Mouse (Mus musculus): ENCODE measurements around the gene Serpina1a. TPM values are rescaled to one million over a fixed set of nuclear protein-coding genes. Genes with fewer than 3 reads are reported as not detected.
"Not testable (repeated sequence)": the region's sequence is repeated elsewhere in the genome, so short reads cannot be mapped to it uniquely, and the experiment has no call there.

Serpina1a gene
- 0.14 TPM in 1 of 2 replicates, not detected in the other for polyA plus RNA-seq (2015; fragmentation: Nextera tagmentation; extraction: Ambion mirVana)

- H3K9ac ChIP-seq; H3K27me3 ChIP-seq; H3K4me3 ChIP-seq (replicated peaks); H3K27ac ChIP-seq (replicated peaks); H3K36me3 ChIP-seq; H3K4me1 ChIP-seq; H3K4me2 ChIP-seq (replicated peaks); ATAC-seq (ENCODE audit: insufficient number of reproducible peaks, low FRiP score, low TSS enrichment, low read depth); H3K9me3 ChIP-seq (replicated peaks): not testable (repeated sequence)
- WGBS = 78% methylated on average over 9 of the region's 9 CpGs
These were observed at the start of gene Serpina1a for GRCm38 (mm10) chr12:103863101-103863974. Gene Serpina1a (minus strand): TSS chr12:103863562.

DNA sequence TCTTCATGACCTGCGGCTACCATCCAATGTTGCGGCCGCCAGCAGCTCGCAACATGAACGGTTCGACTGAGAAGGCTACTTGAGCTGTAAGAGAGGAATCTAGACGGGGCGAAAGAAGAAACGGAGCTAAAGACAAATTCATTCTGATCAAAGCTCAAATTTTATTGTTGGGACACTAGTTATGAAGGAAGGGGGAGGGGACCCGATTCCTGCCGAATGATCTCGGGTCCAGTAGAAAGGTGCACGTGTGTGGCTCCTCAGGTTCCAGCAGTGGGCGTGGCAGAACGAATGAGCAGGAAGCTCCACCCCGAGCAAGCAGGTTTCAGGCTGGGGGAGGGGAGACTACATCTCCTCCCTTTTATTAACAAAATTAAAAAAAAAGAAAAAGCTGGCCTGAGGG, 45.8 kb upstream of the Serpina1a start:
- H3K36me3 ChIP-seq; H3K4me2 ChIP-seq (replicated peaks); H3K27me3 ChIP-seq; H3K27ac ChIP-seq (replicated peaks); H3K4me1 ChIP-seq; H3K9ac ChIP-seq; ATAC-seq (ENCODE audit: insufficient number of reproducible peaks, low FRiP score, low TSS enrichment, low read depth); H3K4me3 ChIP-seq (replicated peaks); H3K9me3 ChIP-seq (replicated peaks): not testable (repeated sequence)
- 94% methylated on average over 12 of the region's 16 CpGs for WGBS

- H3K27ac ChIP-seq (replicated peaks); H3K4me1 ChIP-seq; H3K36me3 ChIP-seq; H3K4me2 ChIP-seq (replicated peaks); H3K27me3 ChIP-seq; H3K4me3 ChIP-seq (replicated peaks); ATAC-seq (ENCODE audit: insufficient number of reproducible peaks, low FRiP score, low TSS enrichment, low read depth); H3K9ac ChIP-seq; H3K9me3 ChIP-seq (replicated peaks): not testable (repeated sequence)
- WGBS = 33% methylated on average over 1 of the region's 1 CpGs
These were observed 44.4 kb upstream of the Serpina1a start for GRCm38 (mm10) chr12:103907746-103908145.

DNA sequence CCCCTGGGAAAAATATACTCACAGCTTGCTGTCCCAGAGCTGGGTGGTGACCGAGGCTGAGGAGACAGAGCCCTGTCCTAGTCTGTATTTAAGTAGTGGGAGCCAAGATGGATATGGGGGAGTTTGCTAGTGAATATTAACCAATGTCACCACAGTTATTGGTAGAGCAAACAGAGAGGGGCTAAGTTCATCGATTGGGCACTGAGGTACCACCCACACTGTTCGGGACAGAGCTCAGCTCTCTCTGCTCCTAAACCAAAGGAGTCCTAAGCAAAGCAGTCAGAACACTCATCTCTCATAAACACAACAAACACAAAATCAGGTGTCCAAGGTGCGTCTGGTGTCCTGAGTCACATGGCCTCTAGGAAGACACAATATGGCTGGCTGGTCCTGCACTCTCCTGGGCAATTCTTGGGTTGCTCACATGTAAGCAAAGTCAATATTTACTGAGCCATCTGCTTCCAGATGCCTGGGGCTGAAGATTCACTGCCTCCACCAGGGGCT, 41.5 kb upstream of the Serpina1a start, which contains the start of gene Serpina1c:
Gene Serpina1c, minus strand, starts transcription at position 51 of the 504 bp plus-strand sequence.
- H3K36me3 ChIP-seq; ATAC-seq (ENCODE audit: insufficient number of reproducible peaks, low FRiP score, low TSS enrichment, low read depth); H3K9me3 ChIP-seq (replicated peaks); H3K27me3 ChIP-seq; H3K4me1 ChIP-seq; H3K9ac ChIP-seq; H3K4me3 ChIP-seq (replicated peaks); H3K4me2 ChIP-seq (replicated peaks); H3K27ac ChIP-seq (replicated peaks): not testable (repeated sequence)
- WGBS = 81% methylated on average over 4 of the region's 4 CpGs

- H3K27ac ChIP-seq (replicated peaks); H3K36me3 ChIP-seq; H3K27me3 ChIP-seq; H3K4me1 ChIP-seq; H3K4me2 ChIP-seq (replicated peaks); H3K9me3 ChIP-seq (replicated peaks); ATAC-seq (ENCODE audit: insufficient number of reproducible peaks, low FRiP score, low TSS enrichment, low read depth); H3K4me3 ChIP-seq (replicated peaks); H3K9ac ChIP-seq: not testable (repeated sequence)
- 90% methylated on average over 3 of the region's 3 CpGs for WGBS
These were observed 38.6 kb upstream of the Serpina1a start for GRCm38 (mm10) chr12:103901929-103902328.

DNA sequence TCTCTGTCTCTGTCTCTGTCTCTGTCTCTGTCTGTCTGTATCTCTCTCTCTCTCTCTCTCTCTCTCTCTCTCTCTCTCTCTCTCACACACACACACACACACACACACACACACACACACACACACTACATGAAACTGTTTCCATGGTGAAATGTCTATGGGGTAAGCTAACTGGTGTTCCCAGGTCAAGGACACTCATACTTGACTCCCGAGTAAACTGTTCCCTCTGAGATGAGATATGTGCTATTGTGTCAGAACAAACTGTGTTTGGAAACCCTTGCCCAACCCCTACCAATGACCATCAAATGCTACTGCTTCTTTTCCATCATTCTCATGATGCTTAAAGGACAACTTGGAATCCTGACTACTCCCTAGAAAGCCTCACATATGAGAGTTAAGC, 3.5 kb upstream of the Serpina1a start:
- not testable (repeated sequence) for H3K36me3 ChIP-seq; H3K9me3 ChIP-seq (replicated peaks); H3K4me2 ChIP-seq (replicated peaks); ATAC-seq (ENCODE audit: insufficient number of reproducible peaks, low FRiP score, low TSS enrichment, low read depth); H3K9ac ChIP-seq; H3K4me1 ChIP-seq; H3K4me3 ChIP-seq (replicated peaks); H3K27me3 ChIP-seq; H3K27ac ChIP-seq (replicated peaks)
- 84% methylated on average over 1 of the region's 1 CpGs for WGBS

DNA sequence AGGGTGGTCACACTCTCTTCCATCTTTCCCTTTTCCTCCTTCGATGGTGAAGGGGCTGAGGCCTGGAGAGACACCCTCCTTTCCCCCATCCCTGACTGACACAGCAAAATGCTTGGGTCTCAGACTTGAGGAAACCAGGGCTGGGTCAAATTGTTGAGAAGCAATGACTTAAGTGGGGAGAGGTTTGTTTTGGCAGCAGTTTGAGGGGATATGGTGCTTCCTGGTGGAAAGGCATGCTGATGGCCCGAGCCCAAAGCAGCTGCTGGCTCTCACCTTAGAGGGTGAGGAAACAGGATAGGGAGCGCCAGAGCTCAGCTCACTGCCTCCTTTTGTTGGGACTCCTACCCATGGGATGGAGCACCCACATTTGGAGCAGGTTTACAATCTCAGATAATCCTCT, 2.4 kb downstream of the Serpina1a start:
- H3K27me3 ChIP-seq = no peaks in the 10 kb centered on the region
- H3K4me3 ChIP-seq (replicated peaks) = no peak overlapping the region
- no peaks in the 10 kb centered on the region for H3K36me3 ChIP-seq
- no peak overlapping the region for H3K9ac ChIP-seq
- no peak overlapping the region for H3K4me2 ChIP-seq (replicated peaks)
- no peaks in the 10 kb centered on the region for H3K4me1 ChIP-seq
- WGBS = 65% methylated on average over 3 of the region's 3 CpGs
- no peak overlapping the region for H3K27ac ChIP-seq (replicated peaks)
- ATAC-seq (ENCODE audit: insufficient number of reproducible peaks, low FRiP score, low TSS enrichment, low read depth) = no peak
- H3K9me3 ChIP-seq (replicated peaks) = no peaks in the 10 kb centered on the region

DNA sequence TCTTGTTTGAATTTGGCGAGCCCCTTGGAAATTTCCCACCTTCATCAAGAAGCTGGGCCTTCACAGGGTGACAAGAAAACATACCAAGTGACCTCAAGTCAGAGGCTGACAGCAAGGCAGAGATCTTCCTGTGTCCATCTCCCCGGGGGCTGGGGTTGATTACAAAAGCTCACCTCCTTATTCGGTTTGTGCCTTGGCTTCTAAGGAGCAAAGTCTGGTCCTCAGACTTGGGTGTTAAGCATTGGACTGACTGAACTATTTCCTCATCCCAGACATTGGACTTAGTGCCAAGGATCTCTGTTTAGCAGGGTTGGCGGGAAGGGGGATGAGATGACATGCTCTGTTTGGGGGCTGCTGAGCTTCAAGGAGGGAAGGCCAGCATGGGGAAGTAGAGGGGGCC, 2.8 kb downstream of the Serpina1a start:
- H3K27ac ChIP-seq (replicated peaks); H3K9ac ChIP-seq; H3K4me1 ChIP-seq; H3K27me3 ChIP-seq; ATAC-seq (ENCODE audit: insufficient number of reproducible peaks, low FRiP score, low TSS enrichment, low read depth); H3K4me2 ChIP-seq (replicated peaks); H3K9me3 ChIP-seq (replicated peaks); H3K36me3 ChIP-seq; H3K4me3 ChIP-seq (replicated peaks): not testable (repeated sequence)
- WGBS = 78% methylated on average over 3 of the region's 4 CpGs

DNA sequence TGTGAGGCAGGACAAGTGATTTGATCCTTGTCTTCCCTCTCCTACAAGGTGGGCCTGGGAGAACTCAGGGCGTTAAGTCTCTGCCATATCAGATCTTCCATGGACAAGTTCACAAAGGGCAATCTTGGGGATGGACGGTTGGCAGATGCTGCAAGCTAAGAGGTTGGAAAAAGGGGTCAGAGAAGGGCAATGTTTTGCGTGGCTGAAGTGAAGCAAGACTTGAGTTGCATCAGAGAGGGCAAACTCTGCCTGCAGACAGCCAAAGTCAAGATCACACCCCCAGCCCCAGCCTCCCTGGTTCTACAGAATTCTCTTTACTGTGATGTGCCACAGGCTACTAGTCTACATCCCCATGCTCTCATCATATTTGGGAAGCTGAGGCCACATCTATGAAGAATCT, 3.8 kb downstream of the Serpina1a start:
- ATAC-seq (ENCODE audit: insufficient number of reproducible peaks, low FRiP score, low TSS enrichment, low read depth) = not testable (repeated sequence)

GRCm38 (mm10) chr12:103853032-103853431, 10.3 kb downstream of the Serpina1a start:
- 86% methylated on average over 2 of the region's 2 CpGs for WGBS
- not testable (repeated sequence) for H3K4me2 ChIP-seq (replicated peaks); H3K27me3 ChIP-seq; H3K4me1 ChIP-seq; H3K9ac ChIP-seq; H3K36me3 ChIP-seq; ATAC-seq (ENCODE audit: insufficient number of reproducible peaks, low FRiP score, low TSS enrichment, low read depth); H3K4me3 ChIP-seq (replicated peaks); H3K9me3 ChIP-seq (replicated peaks); H3K27ac ChIP-seq (replicated peaks)

More for the DNA sequence above, 3.8 kb downstream of the Serpina1a start:
- H3K9ac ChIP-seq; H3K27me3 ChIP-seq; H3K36me3 ChIP-seq; H3K27ac ChIP-seq (replicated peaks); H3K9me3 ChIP-seq (replicated peaks); H3K4me3 ChIP-seq (replicated peaks); H3K4me2 ChIP-seq (replicated peaks); H3K4me1 ChIP-seq: not testable (repeated sequence)
- 60% methylated on average over 3 of the region's 3 CpGs for WGBS

GRCm38 (mm10) chr12:103830273-103830672, 33.1 kb downstream of the Serpina1a start, which contains the start of gene Serpina1b:
Gene Serpina1b (minus strand): TSS chr12:103830373.
- H3K4me3 ChIP-seq (replicated peaks); H3K9me3 ChIP-seq (replicated peaks); H3K27me3 ChIP-seq; H3K27ac ChIP-seq (replicated peaks); H3K4me2 ChIP-seq (replicated peaks); H3K4me1 ChIP-seq; ATAC-seq (ENCODE audit: insufficient number of reproducible peaks, low FRiP score, low TSS enrichment, low read depth); H3K36me3 ChIP-seq; H3K9ac ChIP-seq: not testable (repeated sequence)
- 79% methylated on average over 4 of the region's 4 CpGs for WGBS
